Mouse (Mus musculus) hindbrain, embryonic 16.5 days (tissue): Measurements from ENCODE around the gene Slc25a12. TPM values are rescaled to one million over a fixed set of nuclear protein-coding genes. Genes with fewer than 3 reads are reported as not detected.
A peak's percentile ranks its signal among the peaks of the same experiment; 100 is the strongest.

ENCODE experiments used
- ATAC-seq: fragments of 200-750 bp; cut with Nextera tagmentation; 2 replicates; pipeline ENCODE4 v1.8.0; 2017; ENCODE audit warnings: moderate TSS enrichment, moderate library complexity
- H3K27ac ChIP-seq: fragments of 300-500 bp; sonication (generic); 2 replicates; pipeline ENCODE4 v1.5.1; 2014; ENCODE audit warnings: low read depth, mild to moderate bottlenecking, control low read depth, low read length, moderate library complexity
- H3K27me3 ChIP-seq: fragments of 300-500 bp; sonication (generic); replicated peaks from 2 replicates; pipeline ENCODE4 v1.6.1; 2014; ENCODE audit warnings: low read length; ENCODE audit not compliant: control insufficient read depth, insufficient read depth
- H3K36me3 ChIP-seq: fragments of 300-500 bp; sonication (generic); 2 replicates; pipeline ENCODE4 v1.6.1; 2014; ENCODE audit warnings: mild to moderate bottlenecking, low read length, moderate library complexity, mixed read lengths; ENCODE audit not compliant: control insufficient read depth, insufficient read depth
- H3K4me1 ChIP-seq: fragments of 300-500 bp; sonication (generic); 2 replicates; pipeline ENCODE4 v1.6.1; 2014; ENCODE audit warnings: low read depth, low read length; ENCODE audit not compliant: control insufficient read depth, insufficient read depth
- H3K4me2 ChIP-seq: fragments of 300-500 bp; sonication (generic); 2 replicates; pipeline ENCODE4 v1.6.1; 2014; ENCODE audit warnings: mild to moderate bottlenecking, low read length, control low read depth, moderate library complexity
- H3K4me3 ChIP-seq: fragments of 300-500 bp; sonication (generic); 2 replicates; pipeline ENCODE4 v1.5.1; 2014; ENCODE audit warnings: mild to moderate bottlenecking, low read length, control low read depth, moderate library complexity
- H3K9ac ChIP-seq: fragments of 300-500 bp; sonication (generic); 2 replicates; pipeline ENCODE4 v1.6.1; 2014; ENCODE audit warnings: low read depth, mild to moderate bottlenecking, control low read depth, low read length, moderate library complexity
- H3K9me3 ChIP-seq: fragments of 300-500 bp; sonication (generic); 2 replicates; pipeline ENCODE4 v1.6.1; 2014; ENCODE audit warnings: mild to moderate bottlenecking, low read length, moderate library complexity; ENCODE audit not compliant: control insufficient read depth
- WGBS: fragments of 180-500 bp; shearing (Covaris S2); extraction: QIAGEN DNeasy Blood & Tissue Kit; methylation state at CpG from one replicate; pipeline ENCODE4 v1.1.7; 2014; 5-methylcytosine and 5-hydroxymethylcytosine counted together
- polyA plus RNA-seq: library from polyadenylated mRNA; unstranded; fragments of >200 nt; fragmentation: Nextera tagmentation; extraction: Ambion mirVana; gene quantifications from 2 replicates; pipeline ENCODE4 v1.2.1, GENCODE M21; 2015

Slc25a12 gene
- polyA plus RNA-seq = 125 and 129 TPM in 2 replicates

GRCm38 (mm10) chr2:71367125-71367880 is at the start of gene Slc25a12:
TSS of gene Slc25a12 (minus strand) at chr2:71367749.
- peak within 1 kb of the TSS; percentile 88 for H3K27ac ChIP-seq

GRCm38 (mm10) chr2:71405613-71406012 is 38.1 kb upstream of the Slc25a12 start:
- no peak for ATAC-seq
- Histone ChIP-seq H3K27me3 (no peaks in the 10 kb centered on the region), H3K4me1 (no peaks in the 10 kb centered on the region), H3K36me3 (no peaks in the 10 kb centered on the region), H3K9ac (no peak overlapping the region), H3K9me3 (no peaks in the 10 kb centered on the region), H3K4me2 (no peak overlapping the region), H3K27ac (no peak overlapping the region), H3K4me3 (no peak overlapping the region)
- WGBS = 90% methylated on average over 1 of the region's 1 CpGs

More at GRCm38 (mm10) chr2:71367125-71367880, at the start of gene Slc25a12:
- Histone ChIP-seq H3K9ac (peak within 1 kb of the TSS; percentile 91), H3K9me3 (no peaks in the 10 kb centered on the region), H3K4me3 (peak within 1 kb of the TSS; percentile 72), H3K4me2 (peak within 1 kb of the TSS; percentile 68), H3K4me1 (peaks cover 12% of the 10 kb centered on the region), H3K36me3 (no peaks in the 10 kb centered on the region; the same call in 1 of the 2 replicates), H3K27me3 (no peaks in the 10 kb centered on the region)
- under 1% methylated on average over 57 of the region's 57 CpGs for WGBS
- ATAC-seq = peak; percentile 96

GRCm38 (mm10) chr2:71389864-71390263 is 22.3 kb upstream of the Slc25a12 start:
- ATAC-seq = no peak
- no peaks in the 10 kb centered on the region for H3K27me3 ChIP-seq
- H3K36me3 ChIP-seq = peaks cover 3% of the 10 kb centered on the region; the same call in 1 of the 2 replicates
- peak overlapping the region; percentile 69 for H3K4me2 ChIP-seq
- 65% methylated on average over 9 of the region's 9 CpGs for WGBS
- no peak overlapping the region for H3K27ac ChIP-seq
- H3K4me1 ChIP-seq = peaks cover 9% of the 10 kb centered on the region
- peak overlapping the region; percentile 78; the same call in 1 of the 2 replicates for H3K9ac ChIP-seq
- no peaks in the 10 kb centered on the region for H3K9me3 ChIP-seq
- peak overlapping the region; percentile 90 for H3K4me3 ChIP-seq

- H3K9me3 ChIP-seq = no peaks in the 10 kb centered on the region
- peak; percentile 100 for ATAC-seq
- H3K4me2 ChIP-seq = peak within 1 kb of the TSS; percentile 69
- under 1% methylated on average over 49 of the region's 66 CpGs for WGBS
- peak within 1 kb of the TSS; percentile 63 for H3K27ac ChIP-seq
- H3K4me3 ChIP-seq = peak within 1 kb of the TSS; percentile 90
- H3K4me1 ChIP-seq = peaks cover 9% of the 10 kb centered on the region
- peak within 1 kb of the TSS; percentile 78 for H3K9ac ChIP-seq
- H3K27me3 ChIP-seq = no peaks in the 10 kb centered on the region
- peaks cover 3% of the 10 kb centered on the region; the same call in 1 of the 2 replicates for H3K36me3 ChIP-seq
Measured at GRCm38 (mm10) chr2:71388951-71389763, 21.6 kb upstream of the Slc25a12 start, which contains the start of gene Hat1. TSS of gene Hat1 (plus strand) at chr2:71388958.

- H3K9ac ChIP-seq = no peak overlapping the region
- H3K36me3 ChIP-seq = peaks cover 3% of the 10 kb centered on the region; the same call in 1 of the 2 replicates
- H3K4me3 ChIP-seq = no peak overlapping the region
- no peaks in the 10 kb centered on the region for H3K9me3 ChIP-seq
- no peaks in the 10 kb centered on the region for H3K27me3 ChIP-seq
- no peak for ATAC-seq
- WGBS = 95% methylated on average over 6 of the region's 6 CpGs
- peaks cover 9% of the 10 kb centered on the region for H3K4me1 ChIP-seq
- no peak overlapping the region for H3K4me2 ChIP-seq
- H3K27ac ChIP-seq = no peak overlapping the region
Measured at GRCm38 (mm10) chr2:71387766-71388165, 20.2 kb upstream of the Slc25a12 start.

GRCm38 (mm10) chr2:71383890-71384289 is 16.3 kb upstream of the Slc25a12 start:
- WGBS = 46% methylated on average over 11 of the region's 11 CpGs
- H3K36me3 ChIP-seq = no peaks in the 10 kb centered on the region
- ATAC-seq = no peak
- no peaks in the 10 kb centered on the region for H3K27me3 ChIP-seq
- no peak overlapping the region for H3K4me2 ChIP-seq
- H3K9me3 ChIP-seq = no peaks in the 10 kb centered on the region
- H3K4me3 ChIP-seq = no peak overlapping the region
- no peak overlapping the region for H3K27ac ChIP-seq
- peaks cover 3% of the 10 kb centered on the region for H3K4me1 ChIP-seq
- H3K9ac ChIP-seq = no peak overlapping the region

- 82% methylated on average over 4 of the region's 4 CpGs for WGBS
- no peak overlapping the region for H3K4me3 ChIP-seq
- no peaks in the 10 kb centered on the region for H3K4me1 ChIP-seq
- no peak overlapping the region for H3K4me2 ChIP-seq
- H3K9me3 ChIP-seq = no peaks in the 10 kb centered on the region
- no peak overlapping the region for H3K9ac ChIP-seq
- H3K27ac ChIP-seq = no peak overlapping the region
- H3K27me3 ChIP-seq = no peaks in the 10 kb centered on the region
- no peaks in the 10 kb centered on the region for H3K36me3 ChIP-seq
- no peak for ATAC-seq
Measured at GRCm38 (mm10) chr2:71381962-71382361, 14.4 kb upstream of the Slc25a12 start.

GRCm38 (mm10) chr2:71377426-71377825 is 9.9 kb upstream of the Slc25a12 start:
- no peak overlapping the region for H3K27ac ChIP-seq
- H3K9me3 ChIP-seq = no peaks in the 10 kb centered on the region
- WGBS = 87% methylated on average over 5 of the region's 5 CpGs
- no peaks in the 10 kb centered on the region for H3K4me1 ChIP-seq
- no peaks in the 10 kb centered on the region for H3K36me3 ChIP-seq
- H3K4me2 ChIP-seq = no peak overlapping the region
- no peaks in the 10 kb centered on the region for H3K27me3 ChIP-seq
- no peak for ATAC-seq
- no peak overlapping the region for H3K4me3 ChIP-seq
- no peak overlapping the region for H3K9ac ChIP-seq

GRCm38 (mm10) chr2:71376433-71376906 is 8.9 kb upstream of the Slc25a12 start:
- H3K36me3 ChIP-seq = no peaks in the 10 kb centered on the region
- no peak overlapping the region for H3K9ac ChIP-seq
- 55% methylated on average over 11 of the region's 11 CpGs for WGBS
- H3K27ac ChIP-seq = no peak overlapping the region
- no peak for ATAC-seq
- no peaks in the 10 kb centered on the region for H3K27me3 ChIP-seq
- H3K9me3 ChIP-seq = no peaks in the 10 kb centered on the region
- no peak overlapping the region for H3K4me3 ChIP-seq
- H3K4me2 ChIP-seq = no peak overlapping the region
- no peaks in the 10 kb centered on the region for H3K4me1 ChIP-seq
